ENCODE assay signal across 16 mouse cellular contexts in the genomic region with DNA sequence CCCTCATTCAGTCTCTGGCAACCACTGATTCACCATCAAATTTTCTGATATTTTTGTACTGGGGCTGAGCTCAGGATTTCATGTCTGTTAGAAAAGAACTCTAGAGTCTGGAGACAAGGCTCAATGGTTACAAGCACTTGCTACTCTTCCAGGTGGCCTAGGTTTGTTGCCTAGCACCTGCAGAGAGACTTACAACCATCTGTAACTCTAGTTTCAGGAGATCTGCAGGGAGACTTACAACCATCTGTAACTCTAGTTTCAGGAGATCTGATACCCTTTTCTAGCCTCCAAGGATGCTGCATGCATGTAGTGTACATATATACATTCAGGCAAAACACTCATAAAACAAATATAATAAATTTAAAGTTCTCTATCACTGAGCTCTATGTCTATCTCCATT.
DNase-seq lines count a peak whose midpoint lies in the region; TF ChIP-seq lines count a peak whose summit lies in the region.
"Had no signal": no experiment of that assay in that cellular context is flagged by ENCODE, and none has a peak within 500 bp of the region (broad histone marks: within the 10 kb centered on the region; RNA-seq: fewer than 3 reads in every experiment).

No protein-coding gene starts in this region.

- H3K4me3 ChIP-seq in CH12.LX (replicated peaks in 1 of 3; ENCODE audit: low read depth in 2 of 3, low read length in 2 of 3, poor library complexity in 1 of 3) = no peak overlapping the region

- no peaks in the 10 kb centered on the region for H3K36me3 ChIP-seq in CH12.LX (replicated peaks in 1 of 2; ENCODE audit: control insufficient read depth in 1 of 2, insufficient read depth in 1 of 2, low read length in 1 of 2)
- H3K36me3 ChIP-seq: G1E had no signal

- no peak overlapping the region for H3K4me2 ChIP-seq in CH12.LX (ENCODE audit: insufficient read depth, low read depth, poor library complexity, severe bottlenecking)

- TF ChIP-seq RAD21 in CH12.LX (IDR thresholded peaks at IDR 0.05; ENCODE audit: low read depth, low read length) = no peak

- H3K79me2 ChIP-seq in CH12.LX (replicated peaks; ENCODE audit: control insufficient read depth, extremely low read depth, insufficient read depth, poor library complexity, severe bottlenecking) = no peaks in the 10 kb centered on the region

- dilution Hi-C loops in CH12.LX (cut with MboI; ENCODE audit: extremely low pct_ligation_motif_present, extremely low pct_unique_long_range_greater_than_20kb, low sequenced_read_pairs) = no loop called here

- H3K27me3 ChIP-seq in CH12.LX (replicated peaks) = no peaks in the 10 kb centered on the region
- H3K27me3 ChIP-seq: Patski had no signal

- peak; percentile 74 for TF ChIP-seq EP300 in CH12.LX (IDR thresholded peaks at IDR 0.05; ENCODE audit: low read length)

- no peak for TF ChIP-seq POLR2A in CH12.LX (IDR thresholded peaks at IDR 0.05; ENCODE audit: low read depth, low read length)

- peaks cover 2% of the 10 kb centered on the region for H3K9me3 ChIP-seq in CH12.LX (replicated peaks; ENCODE audit: low read length)
- H3K9me3 ChIP-seq: G1E had no signal

- 0 out of 4 replicates have a peak, but pooled peaks cover 0 to 9% of the 10 kb centered on the region in 2 experiments for H3K4me1 ChIP-seq in CH12.LX (ENCODE audit: control insufficient read depth in 1 of 2, insufficient read depth in 2 of 2)

- no peak for TF ChIP-seq CTCF in CH12.LX (conservative IDR thresholded peaks at IDR 0.05 in 1 of 2, IDR thresholded peaks at IDR 0.05 in 1 of 2; ENCODE audit: low read depth in 2 of 2, low read length in 2 of 2)

- H3K27ac ChIP-seq in CH12.LX (ENCODE audit: insufficient read depth, low read depth) = no peak overlapping the region

- no peak overlapping the region for H3K9ac ChIP-seq in CH12.LX (ENCODE audit: insufficient read depth, low read depth)

- in situ Hi-C loops in CH12.LX (cut with MboI; ENCODE audit: low pct_ligation_motif_present, low pct_unique_long_range_greater_than_20kb, low sequenced_read_pairs) = no loop called here

- DNase-seq in CH12.LX (ENCODE audit: extremely low read depth) = no peak
- DNase-seq in heart, adult 9 months (ENCODE audit: low spot score in 2 of 2) = no peak
- DNase-seq: adrenal gland, adult 2 months; adrenal gland, adult 8-10 months; adrenal gland, postnatal 10 days; adrenal gland, postnatal 14 days; adrenal gland, postnatal 25 days; adrenal gland, postnatal 36 days; B cell, adult 2 months; cerebellum, adult 11 months; cerebellum, adult 11-12 months; cerebellum, adult 18-20 months; cerebellum, adult 2 months; cerebellum, adult 8-10 months had no signal

TF ChIP-seq in CH12.LX, 34 proteins besides CTCF, POLR2A, EP300 and RAD21:
- TF ChIP-seq NELFE (IDR thresholded peaks at IDR 0.05; ENCODE audit: low read depth, low read length) = no peak
- TF ChIP-seq TCF12 (IDR thresholded peaks at IDR 0.05; ENCODE audit: low read depth, low read length) = peak; percentile 74
